Mouse (Mus musculus) MEL (cell line): Measurements from ENCODE around the gene Npl. TPM values are rescaled to one million over a fixed set of nuclear protein-coding genes. Genes with fewer than 3 reads are reported as not detected.

Experiments used
- DNase-seq: peaks from one replicate; pipeline ENCODE4 v3.0.0; 2011; ENCODE audit warnings: low read depth, low spot score
- H3K27ac ChIP-seq: 2 replicates; pipeline ENCODE4 v1.5.1; 2012; ENCODE audit warnings: low read depth, mild to moderate bottlenecking, control low read depth, low read length, moderate library complexity; ENCODE audit not compliant: control insufficient read depth
- H3K27me3 ChIP-seq, 2 experiments: fragments of 150-350 bp in 1 of 2; sonication (generic) in 1 of 2; 2 replicates each; pipeline ENCODE4 v1.6.1; 2012; ENCODE audit warnings: low read length in 2 of 2, mild to moderate bottlenecking in 2 of 2, improper control_type of control experiment in 1 of 2, moderate library complexity in 1 of 2; ENCODE audit not compliant: insufficient read depth in 2 of 2, control insufficient read depth in 1 of 2
- H3K36me3 ChIP-seq, 2 experiments: 2 replicates each; pipeline ENCODE4 v1.6.1; 2012 to 2014; ENCODE audit warnings: low read length in 2 of 2, improper control_type of control experiment in 1 of 2, inconsistent platforms in 1 of 2, mild to moderate bottlenecking in 1 of 2; ENCODE audit not compliant: insufficient read depth in 2 of 2, control insufficient read depth in 1 of 2
- H3K4me1 ChIP-seq, 2 experiments: fragments of 150-350 bp in 1 of 2; sonication (generic) in 1 of 2; 2 replicates each; pipeline ENCODE4 v1.6.1; 2012; ENCODE audit warnings: low read length in 2 of 2, improper control_type of control experiment in 1 of 2, mild to moderate bottlenecking in 1 of 2; ENCODE audit not compliant: insufficient read depth in 2 of 2, control insufficient read depth in 1 of 2
- H3K4me3 ChIP-seq, 2 experiments: fragments of 150-350 bp in 1 of 2; sonication (generic) in 1 of 2; 2 replicates each; pipeline ENCODE4 v1.5.1; 2012; ENCODE audit warnings: low read depth in 2 of 2, low read length in 2 of 2, mild to moderate bottlenecking in 2 of 2, moderate library complexity in 2 of 2, control low read depth in 1 of 2, improper control_type of control experiment in 1 of 2; ENCODE audit not compliant: control insufficient read depth in 1 of 2, insufficient read depth in 1 of 2
- H3K79me2 ChIP-seq: 2 replicates; pipeline ENCODE4 v1.6.1; 2012; ENCODE audit warnings: mild to moderate bottlenecking, low read length, moderate library complexity; ENCODE audit not compliant: control insufficient read depth, poor library complexity, insufficient read depth
- H3K9ac ChIP-seq: 2 replicates; pipeline ENCODE4 v1.6.1; 2012; ENCODE audit warnings: low read depth, mild to moderate bottlenecking, control low read depth, low read length, moderate library complexity; ENCODE audit not compliant: control insufficient read depth, poor library complexity, severe bottlenecking
- H3K9me3 ChIP-seq: fragments of 150-350 bp; sonication (generic); replicated peaks from 2 replicates; pipeline ENCODE4 v1.6.1; 2012; ENCODE audit warnings: mild to moderate bottlenecking, low read length, improper control_type of control experiment, moderate library complexity; ENCODE audit not compliant: insufficient read depth
- CHD1 ChIP-seq: IDR thresholded peaks from 2 replicates; pipeline ENCODE4 v1.6.1; 2012; ENCODE audit warnings: low read depth, mild to moderate bottlenecking, inconsistent platforms, low read length, improper control_type of control experiment
- CHD2 ChIP-seq: IDR thresholded peaks from 2 replicates; pipeline ENCODE4 v1.6.1; 2011; ENCODE audit warnings: low read length, improper control_type of control experiment
- CTCF ChIP-seq, 3 experiments: IDR thresholded peaks in 2 of 3; conservative IDR thresholded peaks in 1 of 3; 2 replicates each; pipeline ENCODE4 v1.5.1; 2011 to 2012; ENCODE audit warnings: low read length in 3 of 3, low read depth in 2 of 3, mild to moderate bottlenecking in 2 of 3, improper control_type of control experiment in 1 of 3, inconsistent platforms in 1 of 3, mixed read lengths in 1 of 3, moderate library complexity in 1 of 3; ENCODE audit not compliant: control insufficient read depth in 1 of 3, insufficient read depth in 1 of 3, poor library complexity in 1 of 3, severe bottlenecking in 1 of 3
- GATA1 ChIP-seq: IDR thresholded peaks from 2 replicates; pipeline ENCODE4 v1.6.1; 2011; ENCODE audit warnings: low read depth, low read length, improper control_type of control experiment
- HCFC1 ChIP-seq: IDR thresholded peaks from 2 replicates; pipeline ENCODE4 v1.6.1; 2012; ENCODE audit warnings: low read depth, mild to moderate bottlenecking, inconsistent platforms, low read length, improper control_type of control experiment, moderate library complexity
- JUND ChIP-seq: IDR thresholded peaks from 2 replicates; pipeline ENCODE4 v1.6.1; 2011; ENCODE audit warnings: low read depth, mild to moderate bottlenecking, improper control_type of control experiment, low read length
- MEF2A ChIP-seq: IDR thresholded peaks from 2 replicates; pipeline ENCODE4 v1.6.1; 2014; ENCODE audit warnings: low read depth, mild to moderate bottlenecking, inconsistent platforms, low read length, improper control_type of control experiment; ENCODE audit not compliant: poor library complexity, insufficient replicate concordance, severe bottlenecking; ENCODE audit errors: extremely low read depth
- MYC ChIP-seq: IDR thresholded peaks from 2 replicates; pipeline ENCODE4 v1.6.1; 2011; ENCODE audit warnings: low read depth, mild to moderate bottlenecking, low read length, improper control_type of control experiment, moderate library complexity
- NELFE ChIP-seq: IDR thresholded peaks from 2 replicates; pipeline ENCODE4 v1.6.1; 2011; ENCODE audit warnings: low read depth, low read length, improper control_type of control experiment
- NRF1 ChIP-seq: IDR thresholded peaks from 2 replicates; pipeline ENCODE4 v1.6.1; 2014; ENCODE audit warnings: low read depth, mild to moderate bottlenecking, inconsistent platforms, low read length, improper control_type of control experiment, moderate library complexity; ENCODE audit not compliant: poor library complexity, insufficient read depth, severe bottlenecking
- POLR2AphosphoS2 ChIP-seq: IDR thresholded peaks from 2 replicates; pipeline ENCODE4 v1.6.1; 2011; ENCODE audit warnings: low read length, improper control_type of control experiment
- POLR2AphosphoS5 ChIP-seq: IDR thresholded peaks from 2 replicates; pipeline ENCODE4 v1.6.1; 2012; ENCODE audit warnings: low read depth, borderline replicate concordance, mild to moderate bottlenecking, inconsistent platforms, low read length, moderate library complexity, mixed read lengths
- RAD21 ChIP-seq: IDR thresholded peaks from 2 replicates; pipeline ENCODE4 v1.6.1; 2011; ENCODE audit warnings: mild to moderate bottlenecking, low read depth, low read length, improper control_type of control experiment
- RCOR1 ChIP-seq: IDR thresholded peaks from 2 replicates; pipeline ENCODE4 v1.6.1; 2012; ENCODE audit warnings: low read depth, mild to moderate bottlenecking, inconsistent platforms, low read length, improper control_type of control experiment
- TAL1 ChIP-seq: IDR thresholded peaks from 2 replicates; pipeline ENCODE4 v1.6.1; 2012; ENCODE audit warnings: mild to moderate bottlenecking, inconsistent platforms, low read length, moderate library complexity, mixed read lengths
- UBTF ChIP-seq: IDR thresholded peaks from 2 replicates; pipeline ENCODE4 v1.6.1; 2012; ENCODE audit warnings: low read depth, mild to moderate bottlenecking, inconsistent platforms, low read length, improper control_type of control experiment, moderate library complexity, borderline replicate concordance; ENCODE audit not compliant: insufficient read depth
- USF1 ChIP-seq: IDR thresholded peaks from 2 replicates; pipeline ENCODE4 v1.6.1; 2014; ENCODE audit warnings: low read depth, mild to moderate bottlenecking, inconsistent platforms, low read length, improper control_type of control experiment, moderate library complexity
- ZKSCAN1 ChIP-seq: IDR thresholded peaks from 2 replicates; pipeline ENCODE4 v1.6.1; 2012; ENCODE audit warnings: low read depth, mild to moderate bottlenecking, inconsistent platforms, low read length, improper control_type of control experiment, moderate library complexity
- polyA plus RNA-seq, 2 experiments: library from polyadenylated mRNA; stranded (reverse) in 1 of 2; unstranded in 1 of 2; fragments of >175 nt in 1 of 2; fragments of >200 nt in 1 of 2; gene quantifications; 2 replicates each; pipeline versions ENCODE4 v1.2.1 to v1.2.4; 2012; ENCODE audit warnings: low replicate concordance in 2 of 2, low read depth in 1 of 2; ENCODE audit not compliant: insufficient read length in 2 of 2, insufficient read depth in 1 of 2, missing spikeins in 1 of 2
- total RNA-seq: library from RNA; depleted of rRNA; stranded (reverse); fragments of 300-350 nt; gene quantifications from 2 replicates; pipeline ENCODE4 v1.2.3, GENCODE M21; 2012

Gene Npl
- total and polyA plus RNA-seq, 3 experiments: 0.08 TPM; not detected in 2

DNA sequence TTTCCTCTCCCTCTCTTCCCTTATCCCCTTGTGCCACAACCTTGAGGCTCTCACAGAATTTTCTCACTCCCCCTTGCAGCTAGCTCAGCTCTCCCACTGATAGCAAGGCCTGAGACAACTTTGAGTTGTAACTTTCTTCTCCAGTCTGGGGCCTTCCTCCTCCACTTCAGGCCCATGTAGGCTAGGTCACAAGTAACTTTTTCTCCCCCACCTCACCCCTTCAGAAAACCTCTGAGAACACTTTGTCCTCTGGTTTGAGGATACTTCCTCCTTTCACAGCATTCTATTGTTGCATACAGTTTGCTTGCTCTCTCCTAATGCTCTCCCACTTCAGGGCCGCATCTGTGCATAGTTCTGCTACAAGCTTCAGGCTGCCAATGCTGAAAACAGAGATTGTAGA lies 58.0 kb downstream of the Npl start:
- Histone ChIP-seq H3K27ac (no peak overlapping the region), H3K9me3 (no peaks in the 10 kb centered on the region), H3K79me2 (peaks cover 6% of the 10 kb centered on the region), H3K9ac (no peak overlapping the region), H3K4me1 (no peaks in the 10 kb centered on the region; a peak in 1 of 4 replicates), H3K36me3 (no peaks in the 10 kb centered on the region; a peak in 1 of 4 replicates), H3K27me3 (no peaks in the 10 kb centered on the region), H3K4me3 (no peak overlapping the region)
- DNase-seq: peak; percentile 49
- TF ChIP-seq TAL1 (no peak), UBTF (no peak), ZKSCAN1 (no peak), GATA1 (no peak), RAD21 (no peak), CTCF (IDR thresholded peaks at IDR 0.05 in 2 of 3, conservative IDR thresholded peaks at IDR 0.05 in 1 of 3; ENCODE audit: control insufficient read depth in 1 of 3, insufficient read depth in 1 of 3, low read depth in 2 of 3, low read length in 3 of 3, poor library complexity in 1 of 3, severe bottlenecking in 1 of 3) (no peak), POLR2AphosphoS2 (no peak), RCOR1 (no peak), HCFC1 (no peak), MEF2A (no peak), MYC (no peak), POLR2AphosphoS5 (no peak), CHD2 (no peak)

DNA sequence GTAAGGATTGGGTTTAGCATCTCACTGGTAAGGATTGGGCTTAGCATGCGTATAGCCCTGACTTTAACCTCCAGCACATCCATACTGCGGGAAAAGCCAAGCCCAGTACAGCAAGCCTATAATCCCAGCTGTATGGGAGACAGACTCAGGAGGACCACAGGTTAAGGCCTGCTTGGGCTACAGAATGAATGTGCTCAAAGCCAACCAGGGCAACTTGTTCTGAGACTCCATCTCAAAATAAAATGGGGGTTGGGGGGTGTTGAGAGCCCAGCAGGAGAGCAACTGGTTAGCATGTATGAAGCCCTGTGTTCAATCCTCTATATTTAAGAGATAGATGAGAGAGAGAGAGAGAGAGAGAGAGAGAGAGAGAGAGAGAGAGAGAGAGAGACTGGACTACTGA lies 58.5 kb downstream of the Npl start:
- no peaks in the 10 kb centered on the region; a peak in 1 of 4 replicates for H3K4me1 ChIP-seq
- H3K27me3 ChIP-seq: no peaks in the 10 kb centered on the region
- H3K9ac ChIP-seq: no peak overlapping the region
- TF ChIP-seq TAL1: no peak
- TF ChIP-seq CHD1: no peak
- TF ChIP-seq MYC: no peak
- no peak for TF ChIP-seq NELFE
- no peak for TF ChIP-seq JUND
- no peak for TF ChIP-seq POLR2AphosphoS2
- no peak for TF ChIP-seq RAD21
- TF ChIP-seq USF1: no peak
- no peak for TF ChIP-seq NRF1
- peaks cover 11% of the 10 kb centered on the region for H3K79me2 ChIP-seq
- no peaks in the 10 kb centered on the region; a peak in 1 of 4 replicates for H3K36me3 ChIP-seq
- H3K4me3 ChIP-seq: no peak overlapping the region
- H3K9me3 ChIP-seq: no peaks in the 10 kb centered on the region
- no peak overlapping the region for H3K27ac ChIP-seq
- no peak for DNase-seq
